Mouse (Mus musculus): ENCODE data around the gene Epb41l4b. TPM values are rescaled to one million over a fixed set of nuclear protein-coding genes. Genes with fewer than 3 reads are reported as not detected.

The Epb41l4b gene
- polyA plus RNA-seq, 1 experiment, result 3.8 TPM

- TF ChIP-seq CTCF (IDR thresholded peaks at IDR 0.05; ENCODE audit: control insufficient read depth, insufficient read depth, insufficient replicate concordance, low read depth, low read length) (no peak), POLR2A (IDR thresholded peaks at IDR 0.05; ENCODE audit: control insufficient read depth, low read depth, low read length) (no peak)
Measured at GRCm38 (mm10) chr4:57073174-57073573, 70.1 kb downstream of the Epb41l4b start.

GRCm38 (mm10) chr4:57070640-57071039, 72.6 kb downstream of the Epb41l4b start:
- Histone ChIP-seq H3K27me3 (ENCODE audit: control insufficient read depth, insufficient read depth, low read length) (no peaks in the 10 kb centered on the region), H3K4me1 (ENCODE audit: control insufficient read depth, insufficient read depth, low read length) (no peaks in the 10 kb centered on the region), H3K36me3 (ENCODE audit: control insufficient read depth, insufficient read depth, low read length) (no peaks in the 10 kb centered on the region), H3K4me3 (ENCODE audit: control insufficient read depth, low read depth, low read length) (no peak overlapping the region), H3K27ac (ENCODE audit: control insufficient read depth, insufficient read depth, low read depth, low read length) (no peak overlapping the region)
- TF ChIP-seq CTCF (IDR thresholded peaks at IDR 0.05; ENCODE audit: control insufficient read depth, insufficient read depth, insufficient replicate concordance, low read depth, low read length) (no peak), POLR2A (IDR thresholded peaks at IDR 0.05; ENCODE audit: control insufficient read depth, low read depth, low read length) (no peak)

More at GRCm38 (mm10) chr4:57073174-57073573, 70.1 kb downstream of the Epb41l4b start:
- Histone ChIP-seq H3K4me1 (ENCODE audit: control insufficient read depth, insufficient read depth, low read length) (no peaks in the 10 kb centered on the region), H3K4me3 (ENCODE audit: control insufficient read depth, low read depth, low read length) (no peak overlapping the region), H3K27me3 (ENCODE audit: control insufficient read depth, insufficient read depth, low read length) (no peaks in the 10 kb centered on the region), H3K36me3 (ENCODE audit: control insufficient read depth, insufficient read depth, low read length) (no peaks in the 10 kb centered on the region), H3K27ac (ENCODE audit: control insufficient read depth, insufficient read depth, low read depth, low read length) (no peak overlapping the region)

GRCm38 (mm10) chr4:57068397-57068796, 74.8 kb downstream of the Epb41l4b start:
- Histone ChIP-seq H3K4me3 (ENCODE audit: control insufficient read depth, low read depth, low read length) (no peak overlapping the region), H3K36me3 (ENCODE audit: control insufficient read depth, insufficient read depth, low read length) (no peaks in the 10 kb centered on the region), H3K27ac (ENCODE audit: control insufficient read depth, insufficient read depth, low read depth, low read length) (no peak overlapping the region), H3K4me1 (ENCODE audit: control insufficient read depth, insufficient read depth, low read length) (no peaks in the 10 kb centered on the region), H3K27me3 (ENCODE audit: control insufficient read depth, insufficient read depth, low read length) (no peaks in the 10 kb centered on the region)
- no peak for TF ChIP-seq POLR2A (IDR thresholded peaks at IDR 0.05; ENCODE audit: control insufficient read depth, low read depth, low read length)
- TF ChIP-seq CTCF (IDR thresholded peaks at IDR 0.05; ENCODE audit: control insufficient read depth, insufficient read depth, insufficient replicate concordance, low read depth, low read length), result no peak

GRCm38 (mm10) chr4:57067801-57068200, 75.4 kb downstream of the Epb41l4b start:
- Histone ChIP-seq H3K27me3 (ENCODE audit: control insufficient read depth, insufficient read depth, low read length) (no peaks in the 10 kb centered on the region), H3K4me1 (ENCODE audit: control insufficient read depth, insufficient read depth, low read length) (no peaks in the 10 kb centered on the region), H3K4me3 (ENCODE audit: control insufficient read depth, low read depth, low read length) (no peak overlapping the region), H3K36me3 (ENCODE audit: control insufficient read depth, insufficient read depth, low read length) (no peaks in the 10 kb centered on the region), H3K27ac (ENCODE audit: control insufficient read depth, insufficient read depth, low read depth, low read length) (no peak overlapping the region)
- TF ChIP-seq CTCF (IDR thresholded peaks at IDR 0.05; ENCODE audit: control insufficient read depth, insufficient read depth, insufficient replicate concordance, low read depth, low read length) (no peak), POLR2A (IDR thresholded peaks at IDR 0.05; ENCODE audit: control insufficient read depth, low read depth, low read length) (no peak)

- Histone ChIP-seq H3K27me3 (ENCODE audit: control insufficient read depth, insufficient read depth, low read length) (no peaks in the 10 kb centered on the region), H3K36me3 (ENCODE audit: control insufficient read depth, insufficient read depth, low read length) (no peaks in the 10 kb centered on the region), H3K4me3 (ENCODE audit: control insufficient read depth, low read depth, low read length) (no peak overlapping the region), H3K27ac (ENCODE audit: control insufficient read depth, insufficient read depth, low read depth, low read length) (no peak overlapping the region), H3K4me1 (ENCODE audit: control insufficient read depth, insufficient read depth, low read length) (no peaks in the 10 kb centered on the region)
- no peak for TF ChIP-seq POLR2A (IDR thresholded peaks at IDR 0.05; ENCODE audit: control insufficient read depth, low read depth, low read length)
- no peak for TF ChIP-seq CTCF (IDR thresholded peaks at IDR 0.05; ENCODE audit: control insufficient read depth, insufficient read depth, insufficient replicate concordance, low read depth, low read length)
Measured at GRCm38 (mm10) chr4:57066936-57067335, 76.3 kb downstream of the Epb41l4b start.

GRCm38 (mm10) chr4:57065273-57065672, 78.0 kb downstream of the Epb41l4b start:
- H3K4me3 ChIP-seq (ENCODE audit: control insufficient read depth, low read depth, low read length), result no peak overlapping the region
- H3K36me3 ChIP-seq (ENCODE audit: control insufficient read depth, insufficient read depth, low read length), result no peaks in the 10 kb centered on the region
- H3K27me3 ChIP-seq (ENCODE audit: control insufficient read depth, insufficient read depth, low read length), result no peaks in the 10 kb centered on the region
- TF ChIP-seq CTCF (IDR thresholded peaks at IDR 0.05; ENCODE audit: control insufficient read depth, insufficient read depth, insufficient replicate concordance, low read depth, low read length), result peak; percentile 96; the same call in 1 of the 2 replicates
- no peak for TF ChIP-seq POLR2A (IDR thresholded peaks at IDR 0.05; ENCODE audit: control insufficient read depth, low read depth, low read length)
- H3K4me1 ChIP-seq (ENCODE audit: control insufficient read depth, insufficient read depth, low read length), result no peaks in the 10 kb centered on the region
- H3K27ac ChIP-seq (ENCODE audit: control insufficient read depth, insufficient read depth, low read depth, low read length), result no peak overlapping the region

GRCm38 (mm10) chr4:57064830-57065229, 78.4 kb downstream of the Epb41l4b start:
- Histone ChIP-seq H3K4me1 (ENCODE audit: control insufficient read depth, insufficient read depth, low read length) (no peaks in the 10 kb centered on the region), H3K27me3 (ENCODE audit: control insufficient read depth, insufficient read depth, low read length) (no peaks in the 10 kb centered on the region), H3K4me3 (ENCODE audit: control insufficient read depth, low read depth, low read length) (no peak overlapping the region), H3K27ac (ENCODE audit: control insufficient read depth, insufficient read depth, low read depth, low read length) (no peak overlapping the region), H3K36me3 (ENCODE audit: control insufficient read depth, insufficient read depth, low read length) (no peaks in the 10 kb centered on the region)
- no peak for TF ChIP-seq POLR2A (IDR thresholded peaks at IDR 0.05; ENCODE audit: control insufficient read depth, low read depth, low read length)
- no peak for TF ChIP-seq CTCF (IDR thresholded peaks at IDR 0.05; ENCODE audit: control insufficient read depth, insufficient read depth, insufficient replicate concordance, low read depth, low read length)

Data from testis, adult 2 months (tissue).